Mouse (Mus musculus): ENCODE results near the gene Pde4d.

Pde4d gene

DNA sequence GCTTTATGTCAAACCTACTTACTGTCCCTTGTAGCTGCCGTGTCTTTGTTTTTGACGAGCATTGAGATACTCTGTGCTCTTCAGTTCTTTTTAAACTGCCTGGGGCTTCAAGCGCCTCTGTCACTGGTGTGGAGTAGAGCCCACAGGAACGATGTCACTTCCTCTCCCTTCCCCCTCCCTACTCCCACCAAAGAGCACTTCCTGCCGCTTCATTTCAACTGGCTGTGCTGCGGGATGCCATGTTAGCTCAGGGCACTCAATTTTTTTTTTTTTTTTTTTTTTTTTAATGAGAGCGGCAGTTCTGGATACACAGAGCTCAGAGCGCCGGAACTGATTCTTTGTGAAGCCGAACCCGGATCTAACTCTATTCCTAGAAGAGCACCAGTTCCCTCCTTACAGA lies 789.5 kb downstream of the Pde4d start:
- no peak for DNase-seq (ENCODE audit: low spot score)

- no peak for DNase-seq (ENCODE audit: low spot score)
Observed at GRCm38 (mm10) chr13:109242456-109243050, 792.8 kb downstream of the Pde4d start.

- no peak for DNase-seq (ENCODE audit: low spot score)
Observed at GRCm38 (mm10) chr13:109243160-109243559, 793.4 kb downstream of the Pde4d start.

- no peak for DNase-seq (ENCODE audit: low spot score)
Observed at GRCm38 (mm10) chr13:109247061-109247460, 797.3 kb downstream of the Pde4d start.

DNA sequence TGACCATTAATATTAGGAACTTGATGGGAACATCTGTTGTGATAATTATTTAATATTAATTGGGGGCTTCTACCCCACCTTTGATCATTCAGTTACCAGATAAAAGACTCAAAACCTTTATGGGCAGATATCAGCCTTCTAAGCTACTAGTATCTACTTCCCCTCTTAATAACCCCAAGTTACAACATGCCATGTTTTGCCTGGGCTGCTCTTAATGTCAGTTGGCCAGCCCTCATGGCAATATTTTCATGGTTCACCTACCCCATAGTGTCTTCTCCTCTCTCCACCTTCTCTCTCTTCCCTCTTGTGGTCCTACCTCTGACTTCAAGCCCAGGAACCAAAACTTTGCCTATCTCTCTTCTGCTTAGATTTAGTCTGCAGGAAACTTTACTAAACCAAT lies 799.6 kb downstream of the Pde4d start:
- DNase-seq (ENCODE audit: low spot score) = no peak

DNA sequence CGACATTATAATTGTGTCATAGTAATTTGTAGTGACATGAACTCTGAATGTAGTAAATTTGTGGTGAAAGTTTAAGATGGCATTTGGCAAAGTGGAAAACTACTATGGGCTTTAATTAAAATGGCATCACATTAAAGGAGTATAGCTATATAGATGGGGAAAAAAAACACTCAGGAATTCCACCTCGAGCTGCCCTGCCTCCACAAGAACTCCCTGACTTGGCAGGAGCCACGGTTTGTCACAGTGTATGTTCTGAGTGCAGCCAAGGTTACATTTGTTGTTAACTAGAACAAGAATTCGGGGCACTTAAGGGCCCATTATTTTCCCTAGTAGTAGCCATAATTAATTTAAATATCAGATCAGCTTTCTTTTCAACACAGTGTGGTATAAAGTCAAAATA lies 805.9 kb downstream of the Pde4d start:
- no peak for DNase-seq (ENCODE audit: low spot score)

GRCm38 (mm10) chr13:109260220-109260795 lies 810.6 kb downstream of the Pde4d start:
- DNase-seq (ENCODE audit: low spot score) = no peak

- no peak for DNase-seq (ENCODE audit: low spot score)
Observed at GRCm38 (mm10) chr13:109260796-109261516, 811.2 kb downstream of the Pde4d start.

GRCm38 (mm10) chr13:109261642-109262220 lies 812.0 kb downstream of the Pde4d start:
- no peak for DNase-seq (ENCODE audit: low spot score)

DNA sequence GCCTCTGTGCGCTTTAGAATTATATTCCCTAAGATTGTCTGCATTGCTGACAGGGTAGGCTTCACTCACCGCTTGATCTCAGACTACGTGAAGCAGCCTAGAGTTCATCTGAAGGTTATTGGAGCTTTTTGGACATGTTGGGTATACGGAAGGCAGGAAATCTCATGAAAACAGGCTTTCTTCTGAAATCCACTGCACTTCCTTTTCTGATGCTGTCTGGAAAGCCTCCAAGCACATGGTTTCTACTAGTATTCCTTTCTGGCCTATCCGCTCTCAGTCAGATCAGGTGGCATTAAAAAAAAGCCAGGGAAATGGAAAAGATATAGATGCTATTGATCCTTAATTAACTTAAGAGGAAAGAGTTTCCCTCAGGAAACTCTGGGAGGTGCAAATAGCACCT lies 812.8 kb downstream of the Pde4d start:
- no peak for DNase-seq (ENCODE audit: low spot score)

GRCm38 (mm10) chr13:109263833-109264232 lies 814.1 kb downstream of the Pde4d start:
- DNase-seq (ENCODE audit: low spot score) = no peak

- DNase-seq (ENCODE audit: low spot score) = no peak
Observed at GRCm38 (mm10) chr13:109268253-109268652, 818.5 kb downstream of the Pde4d start.

- no peak for DNase-seq (ENCODE audit: low spot score)
Observed at GRCm38 (mm10) chr13:109268659-109269322, 819.0 kb downstream of the Pde4d start.

DNA sequence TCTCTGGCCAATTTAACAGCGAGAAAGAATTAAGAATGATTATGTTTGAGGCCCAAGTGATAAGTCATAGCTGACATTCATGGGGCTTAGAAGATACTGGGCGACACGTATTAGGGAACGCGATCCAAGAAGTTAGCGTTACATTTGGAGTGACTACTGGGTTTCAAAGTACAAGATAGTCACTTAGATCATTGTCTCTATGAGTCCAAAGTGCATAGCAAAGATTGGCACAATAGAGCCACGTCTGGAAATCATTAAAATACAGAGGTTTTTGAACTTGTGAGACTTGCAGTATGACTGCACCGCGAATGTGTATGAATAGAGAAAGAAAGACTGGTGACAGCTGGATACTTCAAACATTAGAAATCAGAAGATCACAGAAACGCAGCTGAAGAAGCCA lies 825.1 kb downstream of the Pde4d start:
- DNase-seq (ENCODE audit: low spot score) = no peak

DNA sequence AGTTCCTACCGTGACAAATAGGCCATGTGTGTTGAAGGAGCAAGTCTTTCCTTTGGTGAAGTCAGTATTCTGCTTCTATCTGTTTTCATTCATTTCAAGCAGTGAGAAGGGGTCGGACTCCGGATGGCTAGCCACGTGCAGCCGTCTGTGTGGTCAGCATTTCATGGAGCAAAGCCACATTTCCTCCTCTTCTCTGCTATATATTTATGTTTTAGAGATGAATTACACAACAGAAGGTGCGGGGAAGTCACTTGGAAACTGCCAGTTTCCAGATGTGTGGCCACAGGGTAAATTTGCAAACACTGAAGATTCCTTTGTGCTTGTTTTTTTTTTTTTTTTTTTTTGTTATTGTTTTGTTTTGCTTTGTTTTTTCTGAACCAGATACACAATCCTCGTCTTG lies 828.0 kb downstream of the Pde4d start:
- no peak for DNase-seq (ENCODE audit: low spot score)

GRCm38 (mm10) chr13:109278504-109278912 lies 828.8 kb downstream of the Pde4d start:
- no peak for DNase-seq (ENCODE audit: low spot score)

GRCm38 (mm10) chr13:109279211-109279610 lies 829.5 kb downstream of the Pde4d start:
- no peak for DNase-seq (ENCODE audit: low spot score)

DNA sequence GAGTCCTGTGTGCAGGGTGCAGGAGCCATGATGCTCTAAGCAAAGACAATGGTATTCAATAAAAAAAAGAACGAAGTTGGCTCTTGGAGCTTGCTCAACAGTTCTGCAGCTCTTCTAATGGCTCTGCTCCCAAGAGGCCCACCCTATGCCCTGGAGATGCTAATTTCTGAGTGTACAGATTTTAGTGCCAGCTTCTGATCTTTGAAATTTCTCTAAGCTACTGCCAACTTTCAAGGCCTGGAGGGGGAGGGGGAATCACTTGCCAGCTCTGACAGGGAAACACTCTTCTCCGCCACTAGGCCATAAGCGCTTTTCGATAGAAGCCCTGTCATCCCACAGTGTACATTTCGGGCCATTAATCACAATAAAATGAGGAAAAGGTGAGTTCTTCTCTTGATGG lies 830.7 kb downstream of the Pde4d start:
- no peak for DNase-seq (ENCODE audit: low spot score)

- no peak for DNase-seq (ENCODE audit: low spot score)
Observed at GRCm38 (mm10) chr13:109287465-109287864, 837.7 kb downstream of the Pde4d start.

DNA sequence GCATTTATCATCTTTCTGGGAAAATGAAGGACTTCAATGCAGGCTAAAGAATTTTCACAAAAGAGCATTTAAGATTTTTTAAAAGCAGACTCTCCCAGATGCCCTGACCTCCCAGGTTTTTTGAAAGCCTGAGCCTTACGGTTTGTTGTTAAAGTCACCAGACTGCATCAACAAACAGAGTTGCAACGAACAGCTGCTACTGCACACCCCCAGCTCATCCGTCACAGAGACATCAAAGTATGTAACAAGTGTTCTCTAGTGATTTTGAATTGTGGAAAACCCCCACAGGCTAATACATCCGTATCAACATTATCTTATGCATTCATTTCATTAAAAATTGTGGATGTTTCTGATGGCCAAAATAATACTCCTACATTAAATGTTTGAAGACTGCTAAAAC lies 841.2 kb downstream of the Pde4d start:
- no peak for DNase-seq (ENCODE audit: low spot score)

DNA sequence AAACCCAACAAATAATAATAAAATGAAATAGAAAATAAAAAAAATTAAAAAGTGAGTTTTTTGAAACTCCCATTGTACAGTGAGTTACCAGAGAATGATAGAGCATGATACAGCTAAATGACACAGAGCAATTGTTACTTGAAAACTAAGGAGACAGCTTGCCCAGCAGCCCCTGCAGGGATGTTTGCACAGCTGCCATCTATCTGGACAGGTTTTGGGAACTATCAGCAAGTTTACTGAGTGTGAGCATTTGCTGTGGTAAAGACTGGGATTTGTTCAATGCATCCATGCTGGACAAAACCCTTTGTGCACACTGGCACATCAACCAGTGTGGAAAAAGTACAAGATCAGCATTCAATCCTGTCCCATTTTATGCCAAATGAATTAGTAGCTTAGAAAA lies 843.3 kb downstream of the Pde4d start:
- DNase-seq (ENCODE audit: low spot score) = no peak

GRCm38 (mm10) chr13:109296347-109297037 lies 846.7 kb downstream of the Pde4d start:
- no peak for DNase-seq (ENCODE audit: low spot score)
